Mouse (Mus musculus) hindbrain, embryonic 12.5 days (tissue): ENCODE measurements around the gene Thbs3. TPM values are rescaled to one million over a fixed set of nuclear protein-coding genes. Genes with fewer than 3 reads are reported as not detected.

Experiments
- ATAC-seq: fragments of 200-750 bp; cut with Nextera tagmentation; 2 replicates; pipeline ENCODE4 v1.8.0; 2017; ENCODE audit warnings: moderate TSS enrichment; ENCODE audit not compliant: low FRiP score
- H3K27ac ChIP-seq: fragments of 300-500 bp; sonication (generic); 2 replicates; pipeline ENCODE4 v1.5.1; 2016; ENCODE audit warnings: mild to moderate bottlenecking
- H3K27me3 ChIP-seq: fragments of 300-500 bp; sonication (generic); 2 replicates; pipeline ENCODE4 v1.6.1; 2016; ENCODE audit warnings: mild to moderate bottlenecking
- H3K36me3 ChIP-seq: fragments of 300-500 bp; sonication (generic); 2 replicates; pipeline ENCODE4 v1.6.1; 2016; ENCODE audit warnings: mild to moderate bottlenecking
- H3K4me1 ChIP-seq: fragments of 300-500 bp; sonication (generic); 2 replicates; pipeline ENCODE4 v1.6.1; 2016
- H3K4me2 ChIP-seq: fragments of 300-500 bp; sonication (generic); replicated peaks from 2 replicates; pipeline ENCODE4 v1.6.1; 2016; ENCODE audit warnings: mild to moderate bottlenecking
- H3K4me3 ChIP-seq: fragments of 300-500 bp; sonication (generic); 2 replicates; pipeline ENCODE4 v1.5.1; 2016; ENCODE audit warnings: mild to moderate bottlenecking
- H3K9ac ChIP-seq: fragments of 300-500 bp; sonication (generic); 2 replicates; pipeline ENCODE4 v1.6.1; 2016; ENCODE audit warnings: mild to moderate bottlenecking, moderate library complexity
- H3K9me3 ChIP-seq: fragments of 300-500 bp; sonication (generic); replicated peaks from 2 replicates; pipeline ENCODE4 v1.6.1; 2016; ENCODE audit warnings: mild to moderate bottlenecking
- WGBS: fragments of 180-500 bp; shearing (Covaris S2); methylation state at CpG from one replicate; pipeline ENCODE4 v1.1.7; 2016; 5-methylcytosine and 5-hydroxymethylcytosine counted together
- polyA plus RNA-seq: library from polyadenylated mRNA; unstranded; fragments of >200 nt; fragmentation: Nextera tagmentation; extraction: Ambion mirVana; gene quantifications from 2 replicates; pipeline ENCODE4 v1.2.1, GENCODE M21; 2016

The Thbs3 gene
- polyA plus RNA-seq: 64.5 and 71.3 TPM in 2 replicates

DNA sequence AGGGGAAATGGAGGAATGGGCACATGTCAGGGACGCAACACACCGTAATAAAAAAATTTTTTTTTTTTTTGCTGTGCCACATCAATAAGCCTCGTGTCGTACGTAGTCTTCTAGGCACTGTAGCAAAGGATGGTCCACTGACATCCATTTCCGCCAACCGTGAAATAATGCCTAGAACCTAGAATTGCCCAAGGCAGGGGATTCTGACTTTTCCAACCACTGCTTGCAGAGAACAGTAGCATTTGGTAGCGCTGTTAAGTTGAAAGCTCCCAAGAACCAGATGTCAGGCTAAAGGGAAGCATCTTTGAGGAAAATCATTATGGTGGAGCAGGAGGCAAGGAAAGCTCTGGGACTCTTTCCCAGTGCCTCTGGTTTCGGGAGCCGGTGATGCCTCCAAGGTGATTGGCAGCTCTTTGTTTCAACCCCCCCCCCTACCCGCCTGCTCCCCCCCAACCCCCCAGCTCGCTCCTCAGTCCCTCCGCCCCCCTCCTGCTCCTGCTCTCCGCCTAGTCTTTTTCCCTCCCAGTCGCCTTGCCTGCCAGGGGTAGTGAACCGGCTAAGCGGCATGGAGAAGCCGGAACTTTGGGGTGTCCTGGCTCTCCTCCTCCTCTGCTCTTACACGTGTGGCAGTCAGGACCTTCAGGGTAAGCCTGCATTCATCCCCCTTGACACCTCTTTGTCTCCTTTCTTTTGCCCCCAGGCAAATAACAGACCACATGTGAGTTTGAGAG is at the start of gene Thbs3:
Thbs3 (plus strand) TSS at position 500 of the 731 bp plus-strand sequence.
- no peaks in the 10 kb centered on the region for H3K27me3 ChIP-seq
- under 1% methylated on average over 18 of the region's 19 CpGs for WGBS
- H3K9me3 ChIP-seq: no peaks in the 10 kb centered on the region
- peak within 1 kb of the TSS; percentile 80 for H3K4me2 ChIP-seq
- H3K4me1 ChIP-seq: peaks cover 38% of the 10 kb centered on the region
- ATAC-seq: peak; percentile 27; the same call in 1 of the 2 replicates
- H3K27ac ChIP-seq: peak within 1 kb of the TSS; percentile 98
- H3K36me3 ChIP-seq: peaks cover 14% of the 10 kb centered on the region
- H3K4me3 ChIP-seq: peak within 1 kb of the TSS; percentile 59
- peak within 1 kb of the TSS; percentile 78 for H3K9ac ChIP-seq

GRCm38 (mm10) chr3:89165268-89165870 is 49.6 kb upstream of the Thbs3 start:
- Histone ChIP-seq H3K27me3 (no peaks in the 10 kb centered on the region), H3K4me2 (peak overlapping the region; percentile 58), H3K4me3 (peak overlapping the region; percentile 92), H3K9ac (peak overlapping the region; percentile 98), H3K9me3 (no peaks in the 10 kb centered on the region), H3K4me1 (peaks cover 26% of the 10 kb centered on the region), H3K36me3 (peaks cover 36% of the 10 kb centered on the region), H3K27ac (peak overlapping the region; percentile 96)
- no peak for ATAC-seq
- WGBS: 30% methylated on average over 12 of the region's 12 CpGs

GRCm38 (mm10) chr3:89166945-89167344 is 48.0 kb upstream of the Thbs3 start:
- H3K9me3 ChIP-seq: no peaks in the 10 kb centered on the region
- H3K36me3 ChIP-seq: peaks cover 50% of the 10 kb centered on the region
- no peak overlapping the region; the same call in 1 of the 2 replicates for H3K9ac ChIP-seq
- WGBS: 94% methylated on average over 19 of the region's 19 CpGs
- H3K4me3 ChIP-seq: no peak overlapping the region
- H3K4me2 ChIP-seq: no peak overlapping the region
- no peak for ATAC-seq
- H3K27me3 ChIP-seq: no peaks in the 10 kb centered on the region
- no peak overlapping the region for H3K27ac ChIP-seq
- H3K4me1 ChIP-seq: peaks cover 25% of the 10 kb centered on the region

DNA sequence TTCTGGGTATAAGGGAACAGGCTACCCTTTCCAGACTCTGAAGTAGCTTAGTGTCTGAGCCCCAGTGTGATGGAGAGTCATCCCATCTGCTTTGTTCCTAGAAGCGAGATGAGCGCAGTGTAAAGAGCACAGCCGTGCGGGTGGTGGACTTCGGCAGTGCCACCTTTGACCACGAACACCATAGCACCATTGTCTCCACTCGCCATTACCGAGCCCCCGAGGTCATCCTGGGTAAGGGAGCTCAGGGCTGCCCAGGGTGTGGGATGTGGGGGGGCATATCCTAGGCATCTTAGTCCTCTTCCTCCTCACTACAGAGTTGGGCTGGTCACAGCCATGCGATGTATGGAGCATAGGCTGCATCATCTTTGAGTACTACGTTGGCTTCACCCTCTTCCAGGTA is 40.1 kb upstream of the Thbs3 start:
- Histone ChIP-seq H3K9me3 (no peaks in the 10 kb centered on the region), H3K27ac (no peak overlapping the region), H3K4me1 (peaks cover 14% of the 10 kb centered on the region), H3K36me3 (peaks cover 78% of the 10 kb centered on the region), H3K9ac (no peak overlapping the region), H3K4me3 (no peak overlapping the region), H3K4me2 (no peak overlapping the region), H3K27me3 (no peaks in the 10 kb centered on the region)
- ATAC-seq: no peak
- WGBS: 90% methylated on average over 11 of the region's 11 CpGs

GRCm38 (mm10) chr3:89175544-89175943 is 39.4 kb upstream of the Thbs3 start:
- WGBS: 91% methylated on average over 10 of the region's 10 CpGs
- no peak overlapping the region for H3K4me3 ChIP-seq
- H3K9ac ChIP-seq: no peak overlapping the region
- no peak for ATAC-seq
- no peak overlapping the region for H3K4me2 ChIP-seq
- no peaks in the 10 kb centered on the region for H3K27me3 ChIP-seq
- no peaks in the 10 kb centered on the region for H3K9me3 ChIP-seq
- H3K4me1 ChIP-seq: peaks cover 14% of the 10 kb centered on the region
- peaks cover 78% of the 10 kb centered on the region for H3K36me3 ChIP-seq
- no peak overlapping the region for H3K27ac ChIP-seq

- Histone ChIP-seq H3K4me1 (peaks cover 14% of the 10 kb centered on the region), H3K27me3 (no peaks in the 10 kb centered on the region), H3K4me3 (no peak overlapping the region), H3K9ac (no peak overlapping the region), H3K27ac (no peak overlapping the region), H3K36me3 (peaks cover 79% of the 10 kb centered on the region), H3K9me3 (no peaks in the 10 kb centered on the region), H3K4me2 (no peak overlapping the region)
- WGBS: 86% methylated on average over 7 of the region's 7 CpGs
- ATAC-seq: no peak
These were observed 38.6 kb upstream of the Thbs3 start for GRCm38 (mm10) chr3:89176421-89176820.

DNA sequence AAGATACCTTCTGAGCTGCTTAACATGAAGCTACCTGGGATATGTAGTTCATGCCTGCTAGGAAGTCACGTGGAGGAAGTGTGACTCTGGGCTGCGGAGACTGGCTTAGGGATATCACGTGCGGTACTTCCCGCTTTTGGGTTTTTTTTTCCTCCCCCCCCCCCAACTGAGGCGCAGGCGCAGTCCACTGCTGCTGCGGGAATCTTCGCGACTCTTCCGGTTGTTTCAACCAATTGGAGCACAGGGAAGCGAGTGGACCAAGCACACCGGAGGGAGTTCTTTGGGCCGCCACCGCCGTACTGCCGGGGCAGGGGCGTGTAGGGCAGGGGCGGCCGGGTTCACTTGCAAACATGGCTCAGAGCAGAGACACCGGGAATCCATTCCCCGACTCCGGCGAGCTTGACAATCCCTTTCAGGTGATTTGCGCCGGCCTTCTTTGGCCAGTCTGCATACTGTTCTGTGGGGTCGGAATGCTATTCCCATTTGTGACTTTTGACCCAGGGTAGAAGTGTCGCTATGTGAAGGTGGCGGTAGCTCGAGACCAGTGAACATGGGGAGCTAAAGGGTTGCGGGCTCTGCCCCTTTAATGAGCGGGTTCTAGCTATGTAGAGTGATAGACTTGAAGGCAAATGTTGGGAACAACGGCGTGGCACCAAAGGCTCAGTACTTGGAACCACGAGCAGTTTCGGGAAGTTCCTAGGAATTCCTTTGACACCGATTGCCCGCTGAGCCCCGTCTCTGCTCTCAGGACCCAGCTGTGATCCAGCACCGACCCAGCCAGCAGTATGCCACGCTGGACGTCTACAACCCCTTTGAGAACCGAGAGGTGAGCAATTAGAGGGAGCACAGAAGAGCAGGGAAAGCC is 37.5 kb upstream of the Thbs3 start, which contains the start of gene Scamp3:
Scamp3 (plus strand) TSS at position 232 of the 865 bp plus-strand sequence.
- peaks cover 79% of the 10 kb centered on the region for H3K36me3 ChIP-seq
- H3K4me1 ChIP-seq: peaks cover 14% of the 10 kb centered on the region
- H3K27me3 ChIP-seq: no peaks in the 10 kb centered on the region
- peak; percentile 96 for ATAC-seq
- H3K4me2 ChIP-seq: peak within 1 kb of the TSS; percentile 82
- peak within 1 kb of the TSS; percentile 82 for H3K27ac ChIP-seq
- H3K4me3 ChIP-seq: peak within 1 kb of the TSS; percentile 67
- H3K9ac ChIP-seq: peak within 1 kb of the TSS; percentile 73
- H3K9me3 ChIP-seq: no peaks in the 10 kb centered on the region
- WGBS: under 1% methylated on average over 43 of the region's 43 CpGs

- no peaks in the 10 kb centered on the region for H3K27me3 ChIP-seq
- H3K4me2 ChIP-seq: peak overlapping the region; percentile 82
- peaks cover 75% of the 10 kb centered on the region for H3K36me3 ChIP-seq
- peak overlapping the region; percentile 73 for H3K9ac ChIP-seq
- 10% methylated on average over 6 of the region's 6 CpGs for WGBS
- no peaks in the 10 kb centered on the region for H3K9me3 ChIP-seq
- peak overlapping the region; percentile 67 for H3K4me3 ChIP-seq
- H3K27ac ChIP-seq: peak overlapping the region; percentile 82
- no peak for ATAC-seq
- H3K4me1 ChIP-seq: peaks cover 14% of the 10 kb centered on the region
These were observed 36.9 kb upstream of the Thbs3 start for GRCm38 (mm10) chr3:89178107-89178385.

DNA sequence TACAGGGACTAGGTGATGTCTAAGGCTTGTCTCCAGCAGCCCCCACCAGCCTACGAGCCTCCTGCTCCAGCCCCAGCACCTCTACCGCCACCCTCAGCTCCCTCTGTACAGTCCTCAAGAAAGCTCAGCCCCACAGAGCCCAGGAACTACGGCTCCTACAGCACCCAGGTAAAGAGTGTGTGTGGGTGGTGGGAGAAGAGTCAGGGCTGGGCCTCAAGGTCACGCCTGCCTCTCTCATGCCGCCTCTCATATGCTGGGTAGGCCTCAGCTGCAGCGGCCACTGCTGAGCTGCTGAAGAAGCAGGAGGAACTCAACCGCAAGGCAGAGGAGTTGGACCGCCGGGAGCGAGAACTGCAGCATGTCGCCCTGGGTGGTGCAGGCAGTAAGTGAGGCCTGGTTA is 35.9 kb upstream of the Thbs3 start:
- WGBS: 93% methylated on average over 11 of the region's 11 CpGs
- Histone ChIP-seq H3K27me3 (no peaks in the 10 kb centered on the region), H3K27ac (no peak overlapping the region), H3K4me1 (peaks cover 22% of the 10 kb centered on the region), H3K4me3 (0 out of 2 replicates have a peak overlapping the region, but pooled peaks have one; percentile 67), H3K4me2 (peak overlapping the region; percentile 82; the same call in 1 of the 2 replicates), H3K9ac (0 out of 2 replicates have a peak overlapping the region, but pooled peaks have one; percentile 28), H3K36me3 (peaks cover 64% of the 10 kb centered on the region), H3K9me3 (no peaks in the 10 kb centered on the region)
- ATAC-seq: no peak

GRCm38 (mm10) chr3:89181749-89182500 is 33.1 kb upstream of the Thbs3 start:
- peaks cover 39% of the 10 kb centered on the region for H3K36me3 ChIP-seq
- 0 out of 2 replicates have a peak overlapping the region, but pooled peaks have one; percentile 23 for H3K9ac ChIP-seq
- H3K27ac ChIP-seq: 0 out of 2 replicates have a peak overlapping the region, but pooled peaks have one; percentile 23
- peaks cover 42% of the 10 kb centered on the region for H3K4me1 ChIP-seq
- H3K27me3 ChIP-seq: peaks cover under 1% of the 10 kb centered on the region; the same call in 1 of the 2 replicates
- no peak for ATAC-seq
- H3K9me3 ChIP-seq: no peaks in the 10 kb centered on the region
- H3K4me3 ChIP-seq: no peak overlapping the region
- WGBS: 94% methylated on average over 26 of the region's 27 CpGs
- no peak overlapping the region for H3K4me2 ChIP-seq

GRCm38 (mm10) chr3:89182531-89183057 is 32.4 kb upstream of the Thbs3 start:
- H3K27ac ChIP-seq: peak overlapping the region; percentile 23; the same call in 1 of the 2 replicates
- peak; percentile 39 for ATAC-seq
- peaks cover 45% of the 10 kb centered on the region for H3K4me1 ChIP-seq
- H3K27me3 ChIP-seq: peaks cover 3% of the 10 kb centered on the region; the same call in 1 of the 2 replicates
- H3K36me3 ChIP-seq: peaks cover 41% of the 10 kb centered on the region
- H3K9ac ChIP-seq: no peak overlapping the region
- WGBS: 50% methylated on average over 7 of the region's 7 CpGs
- peak overlapping the region; percentile 62; the same call in 1 of the 2 replicates for H3K4me3 ChIP-seq
- no peaks in the 10 kb centered on the region for H3K9me3 ChIP-seq
- H3K4me2 ChIP-seq: peak overlapping the region; percentile 95
